Mouse (Mus musculus): ENCODE measurements around the gene Scp2. TPM values are rescaled to one million over a fixed set of nuclear protein-coding genes. Genes with fewer than 3 reads are reported as not detected.

Scp2 gene
- polyA plus RNA-seq, 1 experiment from 2014 or later, result 161 TPM

- Histone ChIP-seq H3K36me3 (ENCODE audit: control insufficient read depth, insufficient read depth, low read length) (peaks cover 13% of the 10 kb centered on the region), H3K27me3 (ENCODE audit: control insufficient read depth, insufficient read depth, low read length) (no peaks in the 10 kb centered on the region), H3K4me2 (ENCODE audit: low read depth, severe bottlenecking) (no peak overlapping the region), H3K4me1 (ENCODE audit: control insufficient read depth, insufficient read depth, low read length) (no peaks in the 10 kb centered on the region), H3K9me3 (ENCODE audit: control insufficient read depth, low read length) (no peaks in the 10 kb centered on the region), H3K27ac (replicated peaks; ENCODE audit: low read depth, low read length) (no peak overlapping the region; the same call in 1 of the 2 replicates), H3K9ac (ENCODE audit: low read length) (no peak overlapping the region), H3K4me3 (ENCODE audit: low read depth, low read length) (no peak overlapping the region)
- WGBS, result 87% methylated on average over 10 of the region's 10 CpGs
- DNase-seq (ENCODE audit: low spot score) (no peak), ATAC-seq (ENCODE audit: insufficient number of reproducible peaks, low FRiP score, low TSS enrichment, low read depth) (no peak)
These were observed 93.0 kb downstream of the Scp2 start for GRCm38 (mm10) chr4:108051687-108052274.

- Histone ChIP-seq H3K9ac (ENCODE audit: low read length) (no peak overlapping the region), H3K36me3 (ENCODE audit: control insufficient read depth, insufficient read depth, low read length) (0 out of 2 replicates have a peak, but pooled peaks cover 2% of the 10 kb centered on the region), H3K4me2 (ENCODE audit: low read depth, severe bottlenecking) (no peak overlapping the region), H3K27ac (replicated peaks; ENCODE audit: low read depth, low read length) (peak overlapping the region; percentile 49; the same call in 1 of the 2 replicates), H3K4me3 (ENCODE audit: low read depth, low read length) (no peak overlapping the region), H3K27me3 (ENCODE audit: control insufficient read depth, insufficient read depth, low read length) (no peaks in the 10 kb centered on the region), H3K4me1 (ENCODE audit: control insufficient read depth, insufficient read depth, low read length) (no peaks in the 10 kb centered on the region), H3K9me3 (ENCODE audit: control insufficient read depth, low read length) (no peaks in the 10 kb centered on the region)
- 82% methylated on average over 8 of the region's 8 CpGs for WGBS
- ATAC-seq (ENCODE audit: insufficient number of reproducible peaks, low FRiP score, low TSS enrichment, low read depth) (no peak), DNase-seq (ENCODE audit: low spot score) (no peak)
These were observed 98.7 kb downstream of the Scp2 start for GRCm38 (mm10) chr4:108046136-108046535.

- no peak overlapping the region for H3K4me2 ChIP-seq (ENCODE audit: low read depth, severe bottlenecking)
- H3K9ac ChIP-seq (ENCODE audit: low read length), result no peak overlapping the region
- no peaks in the 10 kb centered on the region for H3K9me3 ChIP-seq (ENCODE audit: control insufficient read depth, low read length)
- ATAC-seq (ENCODE audit: insufficient number of reproducible peaks, low FRiP score, low TSS enrichment, low read depth) (peak; percentile 77; the same call in 1 of the 2 replicates), DNase-seq (ENCODE audit: low spot score) (peak; percentile 32)
- no peak overlapping the region for H3K4me3 ChIP-seq (ENCODE audit: low read depth, low read length)
- H3K27me3 ChIP-seq (ENCODE audit: control insufficient read depth, insufficient read depth, low read length), result no peaks in the 10 kb centered on the region
- no peaks in the 10 kb centered on the region for H3K36me3 ChIP-seq (ENCODE audit: control insufficient read depth, insufficient read depth, low read length)
- H3K27ac ChIP-seq (replicated peaks; ENCODE audit: low read depth, low read length), result peak overlapping the region; percentile 68
- 55% methylated on average over 19 of the region's 19 CpGs for WGBS
- no peaks in the 10 kb centered on the region for H3K4me1 ChIP-seq (ENCODE audit: control insufficient read depth, insufficient read depth, low read length)
These were observed 99.4 kb downstream of the Scp2 start for GRCm38 (mm10) chr4:108045136-108046107.

DNA sequence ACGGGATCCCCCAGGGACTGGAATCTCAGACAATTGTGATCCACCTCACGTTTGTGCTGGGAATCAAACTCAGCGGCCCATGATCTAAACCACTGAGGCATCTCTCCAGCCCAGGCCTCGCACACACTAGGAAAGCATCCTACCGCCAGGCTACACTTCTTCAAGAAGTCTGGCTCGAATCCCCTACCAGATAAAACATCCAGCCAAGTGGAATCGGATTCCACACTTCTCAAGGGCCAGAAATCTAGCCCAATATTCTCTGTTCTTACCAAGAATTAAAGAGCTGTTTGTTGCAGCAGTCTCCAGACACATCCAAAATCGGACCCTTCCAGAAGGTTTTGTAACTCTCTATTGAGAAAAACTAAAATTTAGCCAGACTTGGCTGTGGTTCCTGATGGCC, 107.8 kb downstream of the Scp2 start:
- Histone ChIP-seq H3K27ac (replicated peaks; ENCODE audit: low read depth, low read length) (no peak overlapping the region), H3K36me3 (ENCODE audit: control insufficient read depth, insufficient read depth, low read length) (no peaks in the 10 kb centered on the region), H3K4me1 (ENCODE audit: control insufficient read depth, insufficient read depth, low read length) (0 out of 2 replicates have a peak, but pooled peaks cover 5% of the 10 kb centered on the region), H3K4me2 (ENCODE audit: low read depth, severe bottlenecking) (no peak overlapping the region), H3K9me3 (ENCODE audit: control insufficient read depth, low read length) (no peaks in the 10 kb centered on the region), H3K4me3 (ENCODE audit: low read depth, low read length) (no peak overlapping the region), H3K9ac (ENCODE audit: low read length) (no peak overlapping the region), H3K27me3 (ENCODE audit: control insufficient read depth, insufficient read depth, low read length) (peaks cover 12% of the 10 kb centered on the region)
- ATAC-seq (ENCODE audit: insufficient number of reproducible peaks, low FRiP score, low TSS enrichment, low read depth), result no peak
- WGBS, result 88% methylated on average over 8 of the region's 8 CpGs
- DNase-seq (ENCODE audit: low spot score), result no peak

DNA sequence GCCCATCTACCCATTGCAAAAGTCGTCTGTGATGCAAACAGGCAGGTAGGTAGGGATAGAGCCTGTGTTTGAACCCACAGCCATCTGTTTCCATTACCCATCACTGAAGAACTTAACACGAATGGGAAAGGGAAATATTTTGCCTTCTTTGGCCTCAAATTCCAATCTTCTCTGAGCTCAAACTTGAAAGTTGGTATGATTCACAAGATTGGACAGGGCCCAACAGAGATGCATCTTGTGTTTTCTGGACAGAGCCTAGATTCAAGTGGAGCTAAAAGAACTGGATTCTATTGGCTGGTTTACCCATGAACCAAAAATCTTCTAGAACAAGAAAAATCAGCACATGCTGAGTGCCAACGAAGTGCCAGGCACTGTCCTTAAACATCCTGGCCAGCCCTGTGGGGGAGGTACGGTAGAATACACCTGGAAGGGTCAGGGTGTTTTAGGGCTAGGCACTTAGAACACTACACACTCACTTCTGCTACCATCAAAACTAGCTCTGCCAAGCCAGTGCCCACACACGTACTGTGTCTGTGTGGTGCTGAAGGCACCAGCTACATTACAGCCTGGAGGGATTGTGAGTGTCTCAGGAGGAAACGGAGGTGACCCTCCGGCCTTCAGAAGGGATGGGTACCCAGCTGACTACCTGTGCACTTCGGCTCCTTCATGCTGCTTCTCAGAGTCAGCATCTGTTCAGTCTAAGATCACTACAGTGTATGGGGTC, 111.6 kb downstream of the Scp2 start:
- H3K4me1 ChIP-seq (ENCODE audit: control insufficient read depth, insufficient read depth, low read length), result peaks cover 17% of the 10 kb centered on the region
- H3K36me3 ChIP-seq (ENCODE audit: control insufficient read depth, insufficient read depth, low read length), result no peaks in the 10 kb centered on the region
- H3K4me2 ChIP-seq (ENCODE audit: low read depth, severe bottlenecking), result no peak overlapping the region
- H3K9me3 ChIP-seq (ENCODE audit: control insufficient read depth, low read length), result no peaks in the 10 kb centered on the region
- 83% methylated on average over 8 of the region's 8 CpGs for WGBS
- ATAC-seq (ENCODE audit: insufficient number of reproducible peaks, low FRiP score, low TSS enrichment, low read depth), result no peak
- no peak overlapping the region for H3K27ac ChIP-seq (replicated peaks; ENCODE audit: low read depth, low read length)
- peaks cover 34% of the 10 kb centered on the region for H3K27me3 ChIP-seq (ENCODE audit: control insufficient read depth, insufficient read depth, low read length)
- no peak overlapping the region for H3K9ac ChIP-seq (ENCODE audit: low read length)
- H3K4me3 ChIP-seq (ENCODE audit: low read depth, low read length), result no peak overlapping the region
- DNase-seq (ENCODE audit: low spot score), result no peak

GRCm38 (mm10) chr4:108032352-108032849, 112.4 kb downstream of the Scp2 start:
- Histone ChIP-seq H3K9ac (ENCODE audit: low read length) (peak overlapping the region; percentile 57), H3K36me3 (ENCODE audit: control insufficient read depth, insufficient read depth, low read length) (no peaks in the 10 kb centered on the region), H3K27me3 (ENCODE audit: control insufficient read depth, insufficient read depth, low read length) (peaks cover 34% of the 10 kb centered on the region), H3K4me1 (ENCODE audit: control insufficient read depth, insufficient read depth, low read length) (peaks cover 17% of the 10 kb centered on the region), H3K27ac (replicated peaks; ENCODE audit: low read depth, low read length) (no peak overlapping the region), H3K9me3 (ENCODE audit: control insufficient read depth, low read length) (no peaks in the 10 kb centered on the region), H3K4me3 (ENCODE audit: low read depth, low read length) (peak overlapping the region; percentile 55), H3K4me2 (ENCODE audit: low read depth, severe bottlenecking) (peak overlapping the region; percentile 100)
- ATAC-seq (ENCODE audit: insufficient number of reproducible peaks, low FRiP score, low TSS enrichment, low read depth), result no peak
- DNase-seq (ENCODE audit: low spot score), result peak; percentile 40
- WGBS, result 22% methylated on average over 11 of the region's 11 CpGs

GRCm38 (mm10) chr4:108031502-108032351, 113.1 kb downstream of the Scp2 start:
- Histone ChIP-seq H3K36me3 (ENCODE audit: control insufficient read depth, insufficient read depth, low read length) (no peaks in the 10 kb centered on the region), H3K4me2 (ENCODE audit: low read depth, severe bottlenecking) (peak overlapping the region; percentile 100), H3K4me3 (ENCODE audit: low read depth, low read length) (peak overlapping the region; percentile 55), H3K4me1 (ENCODE audit: control insufficient read depth, insufficient read depth, low read length) (peaks cover 17% of the 10 kb centered on the region), H3K9ac (ENCODE audit: low read length) (peak overlapping the region; percentile 57), H3K27ac (replicated peaks; ENCODE audit: low read depth, low read length) (no peak overlapping the region), H3K27me3 (ENCODE audit: control insufficient read depth, insufficient read depth, low read length) (peaks cover 34% of the 10 kb centered on the region), H3K9me3 (ENCODE audit: control insufficient read depth, low read length) (no peaks in the 10 kb centered on the region)
- DNase-seq (ENCODE audit: low spot score) (peak; percentile 66), ATAC-seq (ENCODE audit: insufficient number of reproducible peaks, low FRiP score, low TSS enrichment, low read depth) (peak; percentile 28; the same call in 1 of the 2 replicates)
- under 1% methylated on average over 72 of the region's 86 CpGs for WGBS
